Mouse (Mus musculus): ENCODE results near the gene Fads2.

Gene Fads2

GRCm38 (mm10) chr19:10062292-10062691, 39.3 kb downstream of the Fads2 start:
- no peak for DNase-seq (ENCODE audit: low spot score in 2 of 2)

- DNase-seq (ENCODE audit: low spot score in 2 of 2), result no peak
Measured at GRCm38 (mm10) chr19:10061624-10062023, 39.9 kb downstream of the Fads2 start.

DNA sequence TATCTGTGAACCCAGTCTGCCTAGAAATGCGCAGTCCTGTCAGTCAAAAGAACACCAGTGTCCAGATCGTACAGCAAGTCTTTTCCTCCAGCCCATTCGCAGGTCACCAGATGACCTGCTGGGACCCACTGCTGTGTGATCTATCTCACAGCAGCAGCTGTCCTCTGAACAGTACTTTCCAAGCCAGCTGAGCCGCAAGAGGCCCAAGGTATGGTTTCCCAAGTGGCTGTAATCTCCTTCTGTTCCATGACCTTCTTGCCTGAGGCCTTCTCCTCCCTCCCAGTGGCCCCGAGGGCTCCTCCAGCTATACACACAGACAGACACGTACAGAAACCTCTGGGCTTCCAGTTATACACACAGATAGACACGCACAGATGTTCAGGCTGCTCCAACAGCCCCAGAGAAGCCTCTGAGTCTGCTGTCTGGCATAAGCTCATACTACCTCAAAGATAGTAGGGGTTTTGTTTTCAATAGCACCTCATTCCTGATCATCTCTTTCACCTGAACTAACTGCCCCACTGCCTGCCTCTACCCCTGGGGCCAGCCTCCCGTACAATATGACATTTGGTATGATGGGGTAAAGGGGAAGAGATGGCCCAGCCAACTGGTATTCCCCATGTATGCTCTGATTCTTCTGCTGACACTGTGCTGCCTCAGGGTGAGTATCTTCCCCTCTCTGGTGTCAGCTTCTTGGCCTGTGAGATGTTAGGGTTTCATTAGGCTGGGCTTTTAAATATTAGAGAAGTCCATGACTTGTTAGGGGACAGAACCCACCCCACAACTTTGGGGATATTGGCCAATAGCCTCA, 40.6 kb downstream of the Fads2 start:
- DNase-seq (ENCODE audit: low spot score in 2 of 2), result no peak

GRCm38 (mm10) chr19:10059911-10060567, 41.5 kb downstream of the Fads2 start:
- DNase-seq (ENCODE audit: low spot score in 2 of 2), result peak in 1 of 2 experiments; percentile 32

DNA sequence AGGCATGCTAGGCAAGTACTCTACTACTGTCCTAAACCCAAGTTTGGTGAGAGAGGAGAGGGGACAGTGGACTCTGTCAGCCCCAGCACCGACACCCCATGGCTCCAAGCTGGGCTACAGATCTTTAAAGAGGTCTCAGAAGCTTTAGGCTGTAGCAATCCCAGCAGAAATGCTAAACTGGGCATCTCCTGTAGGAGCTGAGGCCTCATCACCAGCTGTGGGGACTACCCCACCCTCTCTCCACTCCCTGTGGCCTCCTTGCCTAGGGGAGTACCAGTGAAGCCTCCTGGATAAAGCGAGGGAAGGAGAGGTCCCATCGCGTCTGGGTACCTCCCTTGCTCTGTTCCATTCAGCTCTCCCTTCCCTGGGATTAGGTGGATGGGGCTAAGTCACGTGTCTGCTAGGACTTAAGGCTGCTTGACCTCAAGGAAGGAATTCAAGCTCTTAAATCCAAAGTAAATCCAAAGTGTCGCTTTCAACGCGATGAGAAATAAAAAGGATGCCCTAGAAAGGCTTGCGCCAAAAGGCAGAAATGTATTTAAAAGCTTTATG, 42.6 kb downstream of the Fads2 start:
- no peak for DNase-seq (ENCODE audit: low spot score in 2 of 2)

DNA sequence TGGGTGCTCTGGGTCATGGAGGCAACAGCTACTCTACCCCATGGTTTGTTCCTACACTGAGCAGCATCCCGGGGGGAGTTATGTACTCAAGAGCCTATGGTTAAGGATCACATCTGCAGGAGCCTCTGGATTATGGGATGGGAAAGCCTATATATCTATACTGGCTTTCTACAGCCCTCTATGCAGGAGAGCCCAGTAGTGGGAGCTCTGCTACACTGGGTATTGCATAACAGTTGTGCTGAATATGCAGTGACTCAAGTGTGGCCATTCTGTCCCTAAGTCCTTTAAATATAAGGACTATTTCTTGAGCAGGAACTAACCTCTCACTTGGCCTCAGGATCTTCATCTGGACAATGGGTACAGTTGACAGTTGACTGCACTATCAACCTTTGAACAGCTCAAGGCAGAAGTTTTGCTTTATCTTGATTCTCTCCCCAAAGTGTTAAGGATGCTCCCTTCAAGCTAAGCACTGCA, 43.2 kb downstream of the Fads2 start:
- no peak for DNase-seq (ENCODE audit: low spot score in 2 of 2)

DNA sequence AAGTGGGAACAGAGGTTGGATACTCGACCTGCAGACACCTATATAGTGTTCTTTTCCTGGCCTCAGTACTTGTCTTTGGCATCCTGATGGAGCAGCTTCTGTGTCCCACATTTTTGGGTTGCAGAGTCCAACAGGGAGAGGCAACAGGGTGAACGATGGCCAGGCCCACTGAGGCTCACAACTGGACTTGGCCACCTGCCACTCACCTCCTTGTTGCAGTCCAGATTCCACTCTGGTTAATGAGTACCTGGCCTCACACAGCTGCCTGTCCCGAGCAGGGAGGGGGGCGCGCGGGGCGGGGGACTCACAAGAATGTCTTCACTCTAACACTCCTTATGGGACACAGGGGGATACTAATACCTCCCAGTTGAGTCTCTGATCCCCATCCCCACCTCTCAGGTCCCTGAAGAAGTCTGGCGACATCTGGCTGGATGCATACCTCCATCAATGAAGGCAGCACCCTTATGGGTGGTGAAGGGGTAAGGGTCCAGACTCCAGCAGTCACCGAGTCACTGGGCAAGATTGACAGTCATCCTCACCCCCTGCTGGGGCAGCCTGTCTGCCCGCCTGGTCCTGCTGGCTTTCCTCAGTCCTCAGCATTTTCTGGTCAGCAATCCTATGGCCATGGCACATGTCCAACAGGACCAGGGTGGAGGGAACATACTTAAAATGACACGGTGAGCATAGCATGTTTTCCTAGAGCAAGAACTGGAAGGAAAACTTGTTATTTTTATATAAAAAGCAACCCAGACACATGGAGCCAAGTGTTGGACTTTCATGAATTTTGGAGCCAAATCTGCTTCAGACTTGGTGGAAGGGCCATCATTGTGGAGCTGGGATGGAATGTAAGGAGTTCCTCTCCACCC, 43.8 kb downstream of the Fads2 start:
- no peak for DNase-seq (ENCODE audit: low spot score in 2 of 2)

DNA sequence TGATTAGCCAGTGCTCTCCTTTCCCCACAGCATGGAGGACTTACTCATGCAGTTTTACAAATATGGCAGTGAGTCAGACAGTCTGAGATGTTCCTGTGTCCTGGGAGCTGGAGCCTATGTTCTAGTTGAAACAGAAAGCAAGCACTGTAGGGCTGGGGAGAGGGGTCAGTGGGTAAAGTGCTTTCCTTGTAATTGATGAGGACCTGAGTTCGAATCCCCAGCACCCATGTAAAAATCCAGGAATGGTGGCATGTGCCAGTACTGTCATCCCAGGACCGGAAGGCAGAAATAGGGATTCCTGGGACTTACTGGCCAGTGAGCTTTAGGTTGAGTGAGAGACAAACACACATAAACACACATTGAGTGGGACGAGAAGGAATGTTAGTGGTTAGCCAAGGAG, 44.9 kb downstream of the Fads2 start:
- DNase-seq (ENCODE audit: low spot score in 2 of 2), result no peak

- no peak for DNase-seq (ENCODE audit: low spot score in 2 of 2)
Measured at GRCm38 (mm10) chr19:10055783-10056660, 45.5 kb downstream of the Fads2 start.

DNA sequence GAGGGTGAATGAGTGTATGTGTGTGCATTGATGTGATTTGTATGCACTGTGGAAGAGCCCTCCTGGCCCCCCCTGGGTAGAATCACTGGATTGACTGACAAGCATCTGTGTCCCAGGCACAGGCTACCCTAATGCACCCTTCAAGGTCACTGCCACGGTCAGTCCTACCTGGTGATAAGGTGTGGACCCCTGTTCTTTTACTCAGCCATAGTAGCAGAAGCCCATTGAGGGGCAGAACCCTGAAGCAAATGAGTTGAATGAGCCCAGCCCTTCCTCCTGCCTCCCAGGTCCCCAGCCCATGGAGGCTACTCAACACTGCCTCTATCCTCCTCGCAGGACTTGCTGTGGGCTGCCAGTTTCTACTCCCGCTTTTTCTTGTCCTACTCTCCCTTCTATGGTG, 46.3 kb downstream of the Fads2 start:
- no peak for DNase-seq (ENCODE audit: low spot score in 2 of 2)

DNA sequence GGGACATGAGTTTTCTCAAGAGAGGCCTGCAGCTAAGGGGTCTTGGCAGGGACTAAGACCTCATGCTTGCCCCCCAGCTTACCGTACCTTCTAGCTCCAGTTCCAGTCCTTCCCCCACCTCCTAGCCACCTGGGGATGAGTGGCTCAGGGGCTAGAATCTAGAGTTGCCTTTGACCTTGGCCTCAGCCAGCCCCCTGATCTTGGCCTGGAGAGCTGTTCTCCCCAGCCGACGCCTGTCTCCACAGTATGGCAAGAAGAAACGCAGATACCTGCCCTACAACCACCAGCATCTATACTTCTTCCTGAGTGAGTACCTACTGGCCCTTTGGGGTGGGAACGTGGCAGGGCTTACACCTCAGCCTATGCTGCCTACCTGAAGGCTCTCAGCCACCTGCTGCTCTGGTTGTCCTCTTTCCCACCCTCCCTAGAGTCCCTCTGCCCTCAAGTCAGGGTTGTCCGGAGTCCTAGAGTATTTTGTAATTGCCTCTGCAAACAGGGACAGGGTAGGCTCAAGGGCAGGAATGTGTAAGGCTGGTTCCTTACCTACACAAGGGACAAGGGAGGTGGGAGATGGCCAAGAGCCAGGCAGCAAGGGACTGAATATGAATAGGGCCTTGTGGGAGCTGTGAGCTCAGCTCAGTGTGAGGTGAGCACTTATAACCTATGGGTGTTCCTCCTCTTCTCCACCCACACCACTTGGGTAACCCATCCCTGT, 47.0 kb downstream of the Fads2 start:
- no peak for DNase-seq (ENCODE audit: low spot score in 2 of 2)

DNA sequence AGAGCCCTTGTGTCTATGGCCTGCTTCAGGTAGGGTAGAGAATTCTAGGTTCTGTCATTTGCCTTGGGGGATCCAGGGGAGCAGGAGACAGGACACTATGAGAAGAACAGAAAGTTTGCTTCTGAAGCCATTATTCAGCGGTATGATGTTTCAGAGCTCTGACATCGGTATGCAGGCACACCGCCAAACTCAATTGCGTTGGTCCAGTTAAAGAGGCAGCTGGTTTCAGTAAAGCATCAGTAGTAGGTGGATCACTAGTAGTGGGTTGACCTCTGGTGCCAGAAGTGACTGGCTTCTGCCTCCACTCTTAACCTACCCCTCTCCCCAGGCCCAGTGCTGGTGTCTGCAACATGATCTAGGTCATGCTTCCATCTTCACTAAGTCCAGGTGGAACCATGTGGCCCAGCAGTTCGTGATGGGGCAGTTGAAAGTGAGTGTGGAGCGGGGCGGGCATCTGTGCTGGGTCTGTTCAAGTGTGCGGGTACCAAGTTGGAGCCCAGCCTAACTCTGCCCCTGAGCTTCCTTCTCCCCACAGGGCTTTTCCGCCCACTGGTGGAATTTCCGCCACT, 47.8 kb downstream of the Fads2 start:
- no peak for DNase-seq (ENCODE audit: low spot score in 2 of 2)

GRCm38 (mm10) chr19:10052698-10053097, 48.8 kb downstream of the Fads2 start:
- no peak for DNase-seq (ENCODE audit: low spot score in 2 of 2)

- DNase-seq (ENCODE audit: low spot score in 2 of 2), result no peak
Measured at GRCm38 (mm10) chr19:10050438-10050837, 51.1 kb downstream of the Fads2 start.

DNA sequence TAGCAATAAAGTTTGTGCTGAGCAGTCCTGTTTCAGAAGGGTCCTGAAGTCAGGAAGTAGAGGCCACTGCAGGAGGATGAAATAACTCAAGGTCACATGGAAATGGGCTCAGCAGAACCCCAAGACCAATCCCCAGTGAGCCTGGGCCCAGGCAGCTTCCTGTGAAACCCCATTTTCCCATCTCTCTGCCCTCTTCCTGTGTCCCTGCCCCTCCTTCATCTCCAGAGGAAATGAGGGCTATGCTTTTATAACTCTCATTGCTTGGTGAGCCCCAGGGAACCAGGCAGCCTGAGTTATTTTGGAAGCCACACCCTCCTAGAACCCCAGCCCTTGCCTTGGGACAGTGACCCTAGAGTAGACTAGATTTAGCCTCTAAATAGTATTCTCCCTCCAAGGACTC, 52.0 kb downstream of the Fads2 start:
- no peak for DNase-seq (ENCODE audit: low spot score in 2 of 2)

DNA sequence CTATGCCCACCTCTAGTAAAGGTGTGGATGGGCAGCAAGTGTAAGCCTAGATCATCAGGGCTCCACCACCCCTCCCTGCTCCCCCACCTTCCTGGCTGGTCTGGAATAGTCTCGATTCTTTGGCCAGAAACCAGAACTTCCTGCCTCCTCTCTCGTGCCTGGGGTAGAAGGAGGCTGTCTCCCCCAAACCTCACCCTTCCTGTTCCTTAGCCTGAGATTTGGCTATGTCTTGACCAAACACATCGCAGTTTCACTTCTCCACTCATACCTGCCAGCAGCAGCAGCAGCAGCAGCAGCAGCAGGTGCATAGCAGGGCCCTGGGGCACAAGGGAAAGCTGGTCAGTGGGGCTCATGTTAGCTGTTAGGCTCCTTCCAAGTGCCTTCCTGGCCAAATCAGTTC, 54.6 kb downstream of the Fads2 start:
- no peak for DNase-seq (ENCODE audit: low spot score in 2 of 2)

- no peak for DNase-seq (ENCODE audit: low spot score in 2 of 2)
Measured at GRCm38 (mm10) chr19:10046346-10046745, 55.2 kb downstream of the Fads2 start.

DNA sequence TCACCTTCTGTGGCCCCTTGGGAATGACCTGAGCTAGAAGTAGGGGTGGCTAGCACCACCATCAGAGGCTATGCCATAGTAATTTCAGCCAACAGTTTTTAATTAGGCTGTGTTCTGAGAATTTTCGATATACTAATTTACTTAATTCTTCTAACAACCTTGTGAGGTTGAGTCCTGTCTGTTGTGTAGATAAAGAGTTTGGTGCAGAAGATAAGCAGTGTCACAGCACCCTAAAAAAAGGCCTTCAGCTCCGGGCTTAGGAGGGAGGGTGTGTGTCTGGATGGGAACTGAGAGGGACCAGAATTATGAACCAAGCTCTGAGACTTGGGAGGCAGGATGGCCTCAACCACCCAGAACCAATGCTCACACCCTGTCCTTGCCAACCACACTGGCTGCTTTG, 55.8 kb downstream of the Fads2 start:
- DNase-seq (ENCODE audit: low spot score in 2 of 2), result no peak

DNA sequence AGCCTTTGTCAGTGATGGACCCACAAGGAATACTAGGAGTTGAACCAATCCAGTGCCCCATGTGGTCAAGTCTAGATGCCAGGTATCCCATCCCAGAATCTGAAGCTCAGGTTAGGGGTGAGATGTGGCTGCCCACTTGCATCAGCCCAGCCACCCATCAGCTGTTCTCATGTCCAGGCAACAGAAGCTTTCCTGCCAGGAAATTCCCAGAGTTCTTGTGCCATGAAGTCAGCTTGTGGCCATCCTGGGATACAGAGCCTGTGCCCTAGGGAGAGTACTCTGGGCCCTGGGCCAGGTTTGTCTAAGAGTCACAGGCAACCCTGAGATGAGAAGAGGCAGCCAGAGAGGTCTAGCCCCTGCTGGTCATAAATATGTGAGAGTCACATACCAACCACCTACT, 57.9 kb downstream of the Fads2 start:
- DNase-seq (ENCODE audit: low spot score in 2 of 2), result no peak

DNA sequence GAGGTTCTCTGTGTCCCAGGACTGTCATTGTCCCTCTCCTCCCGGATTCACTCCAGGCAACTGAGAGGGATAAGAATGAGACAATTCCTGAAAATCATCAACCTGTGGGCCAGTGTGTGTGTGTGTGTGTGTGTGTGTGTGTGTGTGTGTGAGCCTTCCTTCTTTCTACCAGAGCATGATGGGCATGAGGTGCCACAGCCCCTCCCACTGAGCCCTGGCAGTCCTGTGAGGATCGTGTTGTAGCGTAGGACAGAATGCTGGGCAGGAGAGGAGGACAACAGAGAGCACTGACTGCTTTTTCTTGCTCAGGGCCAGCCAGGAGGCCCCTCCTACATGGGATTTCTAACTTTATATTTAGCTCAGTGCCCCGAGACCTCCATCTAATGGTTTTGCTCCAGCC, 58.7 kb downstream of the Fads2 start:
- no peak for DNase-seq (ENCODE audit: low spot score in 2 of 2)

Data from thymus, postnatal 10 days (tissue).